ENCODE assay signal across 8 mouse cellular contexts in genomic region chrX:136743459-136743858, GRCm38 (mm10). TPM values are rescaled to one million over a fixed set of nuclear protein-coding genes. Genes with fewer than 3 reads are reported as not detected.
DNase-seq lines count a peak whose midpoint lies in the region; ATAC-seq and TF ChIP-seq lines count a peak whose summit lies in the region.

TSS of gene Morf4l2 (minus strand) at chrX:136743690.

- no peaks in the 10 kb centered on the region for H3K27me3 ChIP-seq in ES-Bruce4 (ENCODE audit: control insufficient read depth, insufficient read depth, low read length, poor library complexity, severe bottlenecking)
- peaks cover 4% of the 10 kb centered on the region; the same call in 1 of the 2 replicates for H3K27me3 ChIP-seq in forebrain, embryonic 10.5 days (ENCODE audit: poor library complexity, severe bottlenecking)
- H3K27me3 ChIP-seq in limb, embryonic 10.5 days (ENCODE audit: low read depth, poor library complexity, severe bottlenecking) = peaks cover 30% of the 10 kb centered on the region
- H3K27me3 ChIP-seq in neural tube, embryonic 14.5 days (ENCODE audit: control insufficient read depth, insufficient read depth, low read length) = no peaks in the 10 kb centered on the region

- ATAC-seq in neural tube, embryonic 14.5 days (ENCODE audit: low read depth) = no peak

- H3K27ac ChIP-seq in ES-Bruce4 (ENCODE audit: insufficient read depth, low read length) = peak within 1 kb of the TSS; percentile 88
- peak within 1 kb of the TSS; percentile 91 for H3K27ac ChIP-seq in forebrain, embryonic 10.5 days
- H3K27ac ChIP-seq in limb, embryonic 10.5 days = peak within 1 kb of the TSS; percentile 88
- peak within 1 kb of the TSS; percentile 77 for H3K27ac ChIP-seq in neural tube, embryonic 14.5 days (ENCODE audit: low read depth, low read length)

- peaks cover 2% of the 10 kb centered on the region for H3K4me1 ChIP-seq in ES-Bruce4 (ENCODE audit: control insufficient read depth, insufficient read depth, low read length)
- peaks cover 6% of the 10 kb centered on the region; the same call in 1 of the 2 replicates for H3K4me1 ChIP-seq in forebrain, embryonic 10.5 days
- peaks cover 6% of the 10 kb centered on the region; the same call in 1 of the 2 replicates for H3K4me1 ChIP-seq in limb, embryonic 10.5 days
- H3K4me1 ChIP-seq in neural tube, embryonic 14.5 days (ENCODE audit: control insufficient read depth, insufficient read depth, low read length) = peaks cover 3% of the 10 kb centered on the region; the same call in 1 of the 2 replicates

- H3K9ac ChIP-seq in ES-Bruce4 (ENCODE audit: low read depth, poor library complexity, severe bottlenecking) = peak within 1 kb of the TSS; percentile 95
- peak within 1 kb of the TSS; percentile 47; the same call in 1 of the 2 replicates for H3K9ac ChIP-seq in neural tube, embryonic 14.5 days (replicated peaks; ENCODE audit: low read depth, low read length)

- intact Hi-C loops in heart, postnatal 14 days (cut with DNase I) = loop anchor here (2.0 to 5.0 kb wide), 2 partner anchors 79 to 275 kb away; partner anchors contain the start of gene Plp1

- H3K4me2 ChIP-seq in neural tube, embryonic 14.5 days (ENCODE audit: low read depth, low read length) = peak within 1 kb of the TSS; percentile 48

- no peak for TF ChIP-seq EP300 in ES-Bruce4 (IDR thresholded peaks at IDR 0.05; ENCODE audit: insufficient read depth, low read depth, low read length)

- no peak for TF ChIP-seq CTCF in ES-Bruce4 (IDR thresholded peaks at IDR 0.05; ENCODE audit: low read depth, low read length)

- H3K9me3 ChIP-seq in ES-Bruce4 (replicated peaks; ENCODE audit: control insufficient read depth, insufficient read depth, low read length, poor library complexity, severe bottlenecking) = no peaks in the 10 kb centered on the region
- no peaks in the 10 kb centered on the region for H3K9me3 ChIP-seq in forebrain, embryonic 10.5 days
- H3K9me3 ChIP-seq in limb, embryonic 10.5 days (replicated peaks) = no peaks in the 10 kb centered on the region
- no peaks in the 10 kb centered on the region for H3K9me3 ChIP-seq in neural tube, embryonic 14.5 days (ENCODE audit: control insufficient read depth, low read length)

- no peak for TF ChIP-seq POLR2A in ES-Bruce4 (IDR thresholded peaks at IDR 0.05; ENCODE audit: insufficient read depth, low read length)

- peak; percentile 30 for DNase-seq in cerebellum, adult 9-11 months
- no peak for DNase-seq in cerebellum, postnatal 25 days
- no peak for DNase-seq in forebrain, embryonic 10.5 days (ENCODE audit: extremely low spot score, low spot score)
- DNase-seq in heart, postnatal 14 days = no peak
- DNase-seq in limb, embryonic 10.5 days (ENCODE audit: low spot score) = no peak
- no peak for DNase-seq in ovary, adult 18-20 months (ENCODE audit: low spot score)

- peaks cover 5% of the 10 kb centered on the region for H3K36me3 ChIP-seq in ES-Bruce4 (ENCODE audit: control insufficient read depth, insufficient read depth, low read length, poor library complexity, severe bottlenecking)
- H3K36me3 ChIP-seq in forebrain, embryonic 10.5 days (replicated peaks) = peaks cover 9% of the 10 kb centered on the region
- H3K36me3 ChIP-seq in limb, embryonic 10.5 days = peaks cover 6% of the 10 kb centered on the region
- no peaks in the 10 kb centered on the region; the same call in 1 of the 2 replicates for H3K36me3 ChIP-seq in neural tube, embryonic 14.5 days (ENCODE audit: control insufficient read depth, insufficient read depth, low read length)

- WGBS in forebrain, embryonic 10.5 days = 88% methylated on average over 12 of the region's 12 CpGs
- 90% methylated on average over 12 of the region's 12 CpGs for WGBS in limb, embryonic 10.5 days
- WGBS in neural tube, embryonic 14.5 days = 88% methylated on average over 12 of the region's 12 CpGs

- peak within 1 kb of the TSS; percentile 100 for H3K4me3 ChIP-seq in ES-Bruce4 (ENCODE audit: low read depth, low read length)
- H3K4me3 ChIP-seq in forebrain, embryonic 10.5 days = peak within 1 kb of the TSS; percentile 59
- H3K4me3 ChIP-seq in limb, embryonic 10.5 days = peak within 1 kb of the TSS; percentile 58
- peak within 1 kb of the TSS; percentile 35 for H3K4me3 ChIP-seq in neural tube, embryonic 14.5 days (ENCODE audit: low read depth, low read length)

RNA-seq across cellular contexts. Expression of gene Morf4l2, which starts in this region (rescaled TPM):
- 791 and 797 TPM in 2 replicates for polyA plus RNA-seq in ES-Bruce4 (2011; ENCODE audit: insufficient read depth, insufficient read length, low read depth, missing spikeins)
- 557 and 569 TPM in 2 replicates for polyA plus RNA-seq in forebrain, embryonic 10.5 days (2016; fragmentation: Nextera tagmentation; extraction: Ambion mirVana)
- 100 to 1,000 TPM in 1 of 2 experiments, 10 to 100 TPM in 1; 98.8 to 113 TPM for total RNA-seq in heart, postnatal 14 days (2021)
- polyA plus RNA-seq in limb, embryonic 10.5 days (2016; fragmentation: Nextera tagmentation; extraction: Ambion mirVana) = 552 and 564 TPM in 2 replicates
- polyA plus RNA-seq in neural tube, embryonic 14.5 days (2014; fragmentation: Nextera tagmentation; extraction: Ambion mirVana) = 525 and 546 TPM in 2 replicates

Comparison
In these comparisons a context has a peak if more than half of its experiments do, and no peak if none do; other contexts are left out.
1. H3K4me3 ChIP-seq: peak in every context shown above with its lines; median percentile 100 in ES-Bruce4; 59 in forebrain, embryonic 10.5 days; 58 in limb, embryonic 10.5 days; 35 in neural tube, embryonic 14.5 days.